Mouse (Mus musculus) forebrain, embryonic 13.5 days (tissue): ENCODE results near the gene Ctu1. TPM values are rescaled to one million over a fixed set of nuclear protein-coding genes. Genes with fewer than 3 reads are reported as not detected.
"Not testable (repeated sequence)": the region's sequence is repeated elsewhere in the genome, so short reads cannot be mapped to it uniquely, and the experiment has no call there.

Experiments
- ATAC-seq: fragments of 200-750 bp; cut with Nextera tagmentation; 2 replicates; pipeline ENCODE4 v1.8.0; 2017
- H3K27ac ChIP-seq: fragments of 300-500 bp; sonication (generic); 2 replicates; pipeline ENCODE4 v1.5.1; 2015; ENCODE audit warnings: inconsistent platforms, mild to moderate bottlenecking, moderate library complexity
- H3K27me3 ChIP-seq: fragments of 300-500 bp; sonication (generic); 2 replicates; pipeline ENCODE4 v1.6.1; 2015; ENCODE audit warnings: mild to moderate bottlenecking, inconsistent platforms
- H3K36me3 ChIP-seq: fragments of 300-500 bp; sonication (generic); 2 replicates; pipeline ENCODE4 v1.6.1; 2015; ENCODE audit warnings: mild to moderate bottlenecking, inconsistent platforms; ENCODE audit not compliant: poor library complexity, severe bottlenecking
- H3K4me1 ChIP-seq: fragments of 300-500 bp; sonication (generic); 2 replicates; pipeline ENCODE4 v1.6.1; 2015; ENCODE audit warnings: inconsistent platforms
- H3K4me2 ChIP-seq: fragments of 300-500 bp; sonication (generic); 2 replicates; pipeline ENCODE4 v1.6.1; 2015; ENCODE audit warnings: inconsistent platforms, mild to moderate bottlenecking, moderate library complexity
- H3K4me3 ChIP-seq: fragments of 300-500 bp; sonication (generic); 2 replicates; pipeline ENCODE4 v1.5.1; 2015; ENCODE audit warnings: mild to moderate bottlenecking, inconsistent platforms
- H3K9ac ChIP-seq: fragments of 300-500 bp; sonication (generic); 2 replicates; pipeline ENCODE4 v1.6.1; 2015; ENCODE audit warnings: mild to moderate bottlenecking, inconsistent platforms
- H3K9me3 ChIP-seq: fragments of 300-500 bp; sonication (generic); replicated peaks from 2 replicates; pipeline ENCODE4 v1.6.1; 2016; ENCODE audit warnings: inconsistent platforms
- WGBS: fragments of 180-500 bp; shearing (Covaris S2); methylation state at CpG from one replicate; pipeline ENCODE4 v1.1.7; 2015; 5-methylcytosine and 5-hydroxymethylcytosine counted together
- polyA plus RNA-seq: library from polyadenylated mRNA; unstranded; fragments of >200 nt; fragmentation: Nextera tagmentation; extraction: Ambion mirVana; gene quantifications from 2 replicates; pipeline ENCODE4 v1.2.1, GENCODE M21; 2015

The Ctu1 gene
- polyA plus RNA-seq, 1 experiment from 2014 or later, result 20.2 TPM

DNA sequence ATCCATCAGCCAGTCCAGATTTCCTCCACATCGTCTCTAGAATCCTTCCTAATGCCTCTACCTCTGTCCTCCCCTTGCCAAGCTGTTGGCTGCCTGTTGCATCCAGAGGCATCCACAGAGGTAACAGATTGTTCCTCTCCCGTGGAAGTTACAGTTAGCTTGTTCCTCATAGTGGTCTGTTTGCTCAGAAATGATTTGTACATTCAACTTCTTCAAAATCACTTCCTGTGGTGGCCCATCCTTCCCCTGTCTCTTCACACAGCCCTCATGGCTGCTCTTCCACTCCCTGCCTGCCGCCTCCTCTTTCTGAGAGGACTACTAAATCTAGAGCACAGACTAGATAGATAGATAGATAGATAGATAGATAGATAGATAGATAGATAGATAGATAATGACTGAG is 17.3 kb upstream of the Ctu1 start:
- no peak overlapping the region for H3K4me2 ChIP-seq
- H3K9me3 ChIP-seq, result no peaks in the 10 kb centered on the region; the same call in 1 of the 2 replicates
- no peaks in the 10 kb centered on the region for H3K27me3 ChIP-seq
- ATAC-seq, result no peak
- H3K27ac ChIP-seq, result no peak overlapping the region
- 87% methylated on average over 3 of the region's 3 CpGs for WGBS
- H3K36me3 ChIP-seq, result no peaks in the 10 kb centered on the region
- H3K9ac ChIP-seq, result no peak overlapping the region
- H3K4me1 ChIP-seq, result no peaks in the 10 kb centered on the region
- H3K4me3 ChIP-seq, result no peak overlapping the region

- Histone ChIP-seq H3K9me3 (no peaks in the 10 kb centered on the region; the same call in 1 of the 2 replicates), H3K4me3 (no peak overlapping the region), H3K4me2 (no peak overlapping the region), H3K27ac (no peak overlapping the region), H3K36me3 (no peaks in the 10 kb centered on the region), H3K27me3 (no peaks in the 10 kb centered on the region), H3K4me1 (no peaks in the 10 kb centered on the region), H3K9ac (no peak overlapping the region)
- WGBS, result 76% methylated on average over 6 of the region's 6 CpGs
- ATAC-seq, result no peak
Measured at GRCm38 (mm10) chr7:43656232-43656631, 15.6 kb upstream of the Ctu1 start.

DNA sequence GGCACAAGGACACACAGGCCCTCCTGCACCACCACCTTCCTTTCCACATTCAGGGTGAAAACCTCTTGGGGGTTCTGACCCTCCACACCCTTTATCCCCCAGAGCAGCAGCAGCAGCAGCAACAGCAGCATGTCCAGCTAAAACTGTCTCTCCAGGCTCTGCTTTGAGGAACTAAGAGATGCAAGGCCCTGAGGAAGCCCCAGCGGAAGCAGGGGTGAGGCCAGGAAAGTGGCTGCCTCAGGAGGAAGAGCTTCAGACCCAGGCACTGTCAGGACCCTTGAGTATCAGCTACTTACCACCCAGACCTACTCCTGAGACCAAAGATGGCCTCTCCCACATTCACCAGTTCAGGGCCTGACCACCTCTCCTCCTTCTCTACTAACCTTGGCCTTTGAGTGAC is 11.8 kb upstream of the Ctu1 start, which contains the start of gene Siglece:
TSS of gene Siglece (minus strand) at position 160 of the 400 bp plus-strand sequence.
- Histone ChIP-seq H3K27ac (no peak within 1 kb of the TSS), H3K4me2 (no peak within 1 kb of the TSS), H3K9ac (no peak within 1 kb of the TSS), H3K9me3 (no peaks in the 10 kb centered on the region), H3K27me3 (no peaks in the 10 kb centered on the region), H3K36me3 (no peaks in the 10 kb centered on the region), H3K4me3 (no peak within 1 kb of the TSS), H3K4me1 (no peaks in the 10 kb centered on the region)
- ATAC-seq, result no peak
- 85% methylated on average over 1 of the region's 1 CpGs for WGBS

DNA sequence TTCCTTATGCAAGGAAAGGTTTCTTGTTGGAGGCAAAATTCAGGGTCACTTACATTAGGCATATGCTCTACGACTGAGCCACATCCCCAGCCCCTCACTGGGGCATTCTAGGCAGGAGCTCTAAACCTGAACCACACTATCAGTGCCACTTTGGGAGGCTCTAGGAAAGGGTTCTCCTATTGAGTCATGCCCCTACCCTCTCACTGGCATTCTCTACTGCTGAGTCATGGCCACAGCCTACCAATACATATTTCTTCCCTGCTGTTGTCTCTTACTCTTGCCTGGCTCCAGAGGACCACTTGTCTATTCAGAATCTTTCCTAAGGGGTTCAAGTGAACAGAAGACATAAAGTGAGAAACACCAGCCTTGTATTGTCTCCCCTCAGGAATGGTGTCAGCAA is 9.0 kb upstream of the Ctu1 start:
- ATAC-seq, result no peak
- Histone ChIP-seq H3K9me3 (no peaks in the 10 kb centered on the region), H3K4me3 (no peak overlapping the region), H3K9ac (no peak overlapping the region), H3K27me3 (no peaks in the 10 kb centered on the region), H3K36me3 (no peaks in the 10 kb centered on the region), H3K4me2 (no peak overlapping the region), H3K4me1 (no peaks in the 10 kb centered on the region), H3K27ac (no peak overlapping the region)
- WGBS, result 96% methylated on average over 1 of the region's 1 CpGs

DNA sequence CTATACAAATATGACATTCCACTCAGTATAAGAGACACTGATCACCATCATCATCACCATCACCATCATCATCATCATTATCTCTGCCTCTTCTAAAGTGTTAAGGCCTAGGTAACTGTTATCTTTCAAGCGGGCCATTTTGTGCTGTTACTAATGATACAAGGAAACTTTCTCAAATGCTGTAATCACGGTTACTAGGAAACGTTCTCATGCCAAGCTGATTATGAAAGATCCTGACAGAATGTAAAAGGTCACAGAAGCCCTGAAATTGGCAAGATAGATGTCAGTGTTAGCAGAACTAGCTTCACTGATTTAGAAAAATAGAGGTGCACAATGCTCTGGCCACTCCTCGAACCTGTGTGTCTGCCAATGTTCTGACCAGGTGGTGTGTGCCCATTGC is 4.6 kb upstream of the Ctu1 start:
- ATAC-seq, H3K4me3 ChIP-seq, H3K9me3 ChIP-seq, H3K36me3 ChIP-seq, H3K27me3 ChIP-seq, H3K4me2 ChIP-seq, H3K4me1 ChIP-seq, H3K27ac ChIP-seq, H3K9ac ChIP-seq: not testable (repeated sequence)
- WGBS, result 95% methylated on average over 4 of the region's 4 CpGs

GRCm38 (mm10) chr7:43668582-43668981 is 3.2 kb upstream of the Ctu1 start:
- H3K27ac ChIP-seq, result no peak overlapping the region
- H3K36me3 ChIP-seq, result no peaks in the 10 kb centered on the region
- no peak overlapping the region for H3K4me2 ChIP-seq
- no peak overlapping the region for H3K4me3 ChIP-seq
- WGBS, result 23% methylated on average over 3 of the region's 3 CpGs
- peaks cover 9% of the 10 kb centered on the region for H3K4me1 ChIP-seq
- ATAC-seq, result no peak
- no peak overlapping the region for H3K9ac ChIP-seq
- no peaks in the 10 kb centered on the region for H3K9me3 ChIP-seq
- H3K27me3 ChIP-seq, result no peaks in the 10 kb centered on the region

GRCm38 (mm10) chr7:43671064-43671808 is 580 bp upstream of the Ctu1 start:
- peaks cover 11% of the 10 kb centered on the region for H3K4me1 ChIP-seq
- H3K27me3 ChIP-seq, result no peaks in the 10 kb centered on the region
- peak overlapping the region; percentile 86 for H3K4me2 ChIP-seq
- ATAC-seq, result peak; percentile 63
- H3K27ac ChIP-seq, result no peak overlapping the region
- H3K9ac ChIP-seq, result peak overlapping the region; percentile 79
- peaks cover 20% of the 10 kb centered on the region for H3K36me3 ChIP-seq
- H3K4me3 ChIP-seq, result peak overlapping the region; percentile 66
- no peaks in the 10 kb centered on the region for H3K9me3 ChIP-seq
- 67% methylated on average over 11 of the region's 11 CpGs for WGBS

- Histone ChIP-seq H3K27me3 (no peaks in the 10 kb centered on the region), H3K27ac (no peak overlapping the region; the same call in 1 of the 2 replicates), H3K9me3 (no peaks in the 10 kb centered on the region), H3K4me1 (peaks cover 11% of the 10 kb centered on the region), H3K9ac (peak overlapping the region; percentile 79), H3K36me3 (peaks cover 35% of the 10 kb centered on the region), H3K4me2 (peak overlapping the region; percentile 86), H3K4me3 (peak overlapping the region; percentile 66)
- 12% methylated on average over 10 of the region's 10 CpGs for WGBS
- ATAC-seq, result 0 out of 2 replicates have a peak, but pooled peaks have one; percentile 0
Measured at GRCm38 (mm10) chr7:43672581-43673260, 905 bp downstream of the Ctu1 start.

GRCm38 (mm10) chr7:43675091-43675490 is 3.3 kb downstream of the Ctu1 start:
- no peak overlapping the region for H3K4me3 ChIP-seq
- ATAC-seq, result no peak
- no peaks in the 10 kb centered on the region for H3K9me3 ChIP-seq
- no peaks in the 10 kb centered on the region for H3K27me3 ChIP-seq
- no peak overlapping the region for H3K9ac ChIP-seq
- whole genome bisulfite sequencing, result 94% methylated on average over 32 of the region's 32 CpGs
- peaks cover 44% of the 10 kb centered on the region for H3K36me3 ChIP-seq
- peaks cover 11% of the 10 kb centered on the region for H3K4me1 ChIP-seq
- H3K27ac ChIP-seq, result no peak overlapping the region
- no peak overlapping the region for H3K4me2 ChIP-seq

DNA sequence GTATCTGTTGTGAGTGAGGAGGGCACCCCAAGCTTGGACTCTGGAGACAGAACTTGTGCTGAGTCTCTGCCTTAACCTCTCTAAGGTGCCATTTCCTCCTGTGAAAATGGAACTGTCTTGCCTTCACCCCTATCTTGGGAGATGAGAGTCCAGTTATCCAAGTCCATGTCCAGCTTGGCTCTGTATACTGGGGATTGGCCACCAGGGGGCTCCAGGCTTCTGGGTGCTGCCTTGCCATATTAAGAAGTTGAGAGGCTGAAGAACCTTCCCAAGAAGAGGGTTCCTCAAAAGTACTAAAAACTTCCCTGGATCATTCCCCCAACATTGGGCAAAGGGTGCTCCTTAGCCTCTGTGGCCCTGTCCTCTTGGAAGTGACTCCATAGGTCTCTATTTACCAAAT is 6.7 kb downstream of the Ctu1 start:
- ATAC-seq, result no peak
- Histone ChIP-seq H3K9ac (no peak overlapping the region), H3K4me3 (no peak overlapping the region), H3K36me3 (peaks cover 44% of the 10 kb centered on the region), H3K4me2 (no peak overlapping the region), H3K9me3 (no peaks in the 10 kb centered on the region), H3K27ac (no peak overlapping the region), H3K4me1 (0 out of 2 replicates have a peak, but pooled peaks cover 2% of the 10 kb centered on the region), H3K27me3 (no peaks in the 10 kb centered on the region)

- H3K4me1 ChIP-seq, result no peaks in the 10 kb centered on the region
- WGBS, result 21% methylated on average over 5 of the region's 5 CpGs
- no peak overlapping the region for H3K9ac ChIP-seq
- H3K4me2 ChIP-seq, result no peak overlapping the region
- no peak overlapping the region for H3K27ac ChIP-seq
- peaks cover 27% of the 10 kb centered on the region for H3K36me3 ChIP-seq
- peak; percentile 54; the same call in 1 of the 2 replicates for ATAC-seq
- H3K27me3 ChIP-seq, result no peaks in the 10 kb centered on the region
- H3K9me3 ChIP-seq, result no peaks in the 10 kb centered on the region
- no peak overlapping the region for H3K4me3 ChIP-seq
Measured at GRCm38 (mm10) chr7:43680960-43681359, 9.1 kb downstream of the Ctu1 start.

DNA sequence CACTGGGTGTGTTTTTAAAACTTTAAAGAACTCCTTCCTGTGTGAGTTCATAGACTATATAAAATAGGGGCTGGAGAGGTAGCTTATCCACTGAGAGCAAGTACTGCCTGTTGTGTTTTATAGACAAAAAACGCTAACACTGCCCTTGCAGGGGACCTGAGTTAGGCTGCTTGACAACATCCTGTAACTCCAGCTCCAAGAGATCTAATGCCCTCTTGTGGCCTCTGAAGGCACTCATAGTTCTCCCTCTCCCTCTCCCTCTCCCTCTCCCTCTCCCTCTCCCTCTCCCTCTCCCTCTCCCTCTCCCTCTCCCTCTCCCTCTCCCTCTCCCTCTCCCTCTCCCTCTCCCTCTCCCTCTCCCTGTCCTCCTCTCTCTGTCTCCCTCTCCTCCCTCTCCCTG is 10.7 kb downstream of the Ctu1 start:
- H3K9ac ChIP-seq, result not testable (repeated sequence)

More for the DNA sequence above, 10.7 kb downstream of the Ctu1 start:
- WGBS, result 19% methylated on average over 1 of the region's 1 CpGs
- not testable (repeated sequence) for H3K4me1 ChIP-seq, H3K9me3 ChIP-seq, H3K27ac ChIP-seq, ATAC-seq, H3K27me3 ChIP-seq, H3K4me2 ChIP-seq, H3K4me3 ChIP-seq
- H3K36me3 ChIP-seq, result peaks cover 11% of the 10 kb centered on the region
